Mouse (Mus musculus): ENCODE measurements at regions not wholly inside any gene's neighbourhood (a gene's known extent, or its start where the extent isn't known, plus 50 kb on each side); places are given as distances from the start of the nearest gene placed in this dataset.

DNA sequence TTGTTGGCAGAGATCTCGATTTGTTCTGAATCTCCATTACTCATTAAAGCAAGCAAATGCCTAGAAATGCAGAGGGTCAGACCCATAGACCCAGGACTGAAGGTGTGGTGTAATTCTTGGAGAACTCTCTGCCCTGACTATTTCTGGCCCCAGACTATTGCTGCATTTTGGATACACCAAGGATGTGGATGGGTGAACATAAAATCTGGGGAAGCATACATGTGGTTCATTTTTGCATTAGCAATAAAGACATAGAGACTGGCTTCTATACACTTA, 303.0 kb downstream of the Meis1 start:
- DNase-seq (ENCODE audit: low read depth, low spot score): no peak

DNA sequence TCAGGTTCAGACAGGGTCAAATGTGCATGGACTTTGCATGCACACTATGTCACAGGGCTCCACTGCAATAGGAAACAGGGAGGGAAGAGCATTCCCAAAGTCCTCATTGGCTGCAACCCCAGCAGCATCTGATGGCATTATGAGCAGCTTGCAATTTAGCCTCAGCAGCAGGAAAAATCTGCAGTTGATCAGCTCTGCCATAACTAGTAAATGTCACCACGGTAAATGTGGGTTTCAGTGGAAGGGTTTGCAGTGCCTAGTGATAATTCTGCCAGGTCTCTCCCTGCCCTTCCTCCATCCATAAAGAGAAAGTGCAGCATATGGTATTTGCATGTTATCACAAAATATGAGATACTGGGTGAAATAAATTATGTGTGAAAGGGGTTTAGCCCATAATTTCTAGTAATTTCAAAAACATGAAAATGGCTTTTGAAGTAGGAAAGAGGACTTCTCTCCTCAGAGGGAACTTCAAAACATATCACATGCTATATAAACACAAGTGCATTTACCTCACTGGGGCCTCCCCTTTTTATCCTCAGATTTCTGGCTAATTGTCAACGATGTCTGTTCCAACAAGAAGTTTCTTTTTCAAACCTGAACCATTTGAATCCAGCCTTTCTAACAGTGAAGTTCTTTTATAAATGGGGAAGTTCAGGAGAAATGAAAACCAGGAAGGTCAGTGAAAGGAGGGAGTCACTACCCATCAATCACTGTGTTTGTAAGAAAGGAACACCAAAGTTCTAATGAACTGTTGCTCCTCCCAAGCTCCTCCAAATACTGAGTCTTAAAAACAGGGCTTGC, 303.5 kb downstream of the Meis1 start:
- DNase-seq (ENCODE audit: low read depth, low spot score): peak; percentile 75

DNA sequence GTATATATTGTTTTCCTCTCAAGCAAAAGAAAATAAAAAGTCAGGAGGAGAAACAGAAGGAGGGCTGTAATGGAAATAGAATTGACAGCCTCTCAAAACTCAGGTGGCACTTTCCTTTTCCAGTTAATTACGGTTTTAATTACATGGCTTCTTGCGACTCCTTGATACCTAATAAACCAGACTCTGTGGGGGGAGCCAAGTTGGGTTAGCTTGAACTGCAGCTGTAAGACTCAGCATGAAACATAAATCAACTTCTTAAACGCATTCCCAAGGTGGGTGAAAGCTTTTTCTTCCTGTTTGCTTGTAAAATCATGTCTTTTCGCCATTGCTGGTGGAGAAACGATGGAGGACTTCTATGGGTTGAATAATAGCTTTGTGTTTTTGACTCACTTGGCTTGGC, 304.4 kb downstream of the Meis1 start:
- no peak for DNase-seq (ENCODE audit: low read depth, low spot score)

DNA sequence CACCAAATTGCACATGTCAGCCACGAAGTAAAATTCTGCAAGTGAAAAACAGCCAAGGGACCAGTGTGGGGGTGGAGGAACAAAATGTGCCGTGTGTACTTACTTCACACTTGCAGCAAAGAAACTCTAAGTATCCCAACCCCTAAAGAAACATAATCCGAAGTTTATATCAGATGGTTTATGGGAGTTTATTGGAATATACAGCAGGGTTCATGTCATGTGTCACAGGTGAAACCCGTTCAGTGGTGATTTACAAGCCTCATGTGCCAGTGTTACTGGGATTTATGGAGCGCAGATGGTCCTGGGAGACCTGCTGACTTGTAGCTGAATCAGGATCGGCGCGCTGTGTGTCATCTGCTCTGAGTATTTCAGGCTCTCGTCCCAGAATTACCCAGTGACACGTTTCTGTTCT, 306.1 kb downstream of the Meis1 start:
- DNase-seq (ENCODE audit: low read depth, low spot score): peak; percentile 98

DNA sequence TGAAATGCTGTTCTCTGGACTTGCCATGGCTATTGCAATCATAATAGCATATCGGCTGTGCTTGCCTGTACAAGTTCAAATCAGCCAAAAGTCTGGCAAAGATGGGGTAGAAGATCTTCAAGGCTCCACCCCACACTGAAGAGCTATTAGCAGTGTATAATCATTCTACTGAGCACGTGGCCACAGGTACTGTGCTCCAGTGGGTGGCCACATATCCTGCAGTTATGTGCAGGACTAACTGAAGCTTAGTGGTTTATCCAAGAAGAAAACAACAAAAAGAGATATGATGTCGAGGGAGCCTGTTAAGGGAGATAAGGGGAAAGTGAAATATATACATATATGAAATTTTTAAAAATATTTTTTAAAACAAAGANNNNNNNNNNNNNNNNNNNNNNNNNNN, 309.2 kb downstream of the Meis1 start:
- DNase-seq (ENCODE audit: low read depth, low spot score): no peak

DNA sequence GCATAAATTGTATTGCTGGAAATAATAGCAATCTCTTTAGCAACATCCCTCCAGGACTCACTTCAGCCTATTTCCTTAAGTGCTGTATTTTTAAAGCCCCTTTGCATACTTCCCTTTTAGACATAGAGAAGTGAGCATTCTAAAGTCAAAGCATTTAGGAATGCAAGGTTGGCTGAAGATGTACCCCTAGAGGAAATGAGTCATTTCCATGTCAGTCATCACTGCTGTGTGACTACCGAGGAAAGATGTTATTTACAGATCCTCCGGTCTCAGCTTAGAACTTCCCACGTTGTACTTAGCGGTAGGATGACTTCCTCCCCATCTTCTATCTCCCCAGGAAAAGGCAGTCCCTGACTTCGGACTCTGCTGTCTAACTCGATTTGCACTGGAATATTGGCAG, 337.2 kb downstream of the Meis1 start:
- peak; percentile 4 for DNase-seq (ENCODE audit: low read depth, low spot score)

DNA sequence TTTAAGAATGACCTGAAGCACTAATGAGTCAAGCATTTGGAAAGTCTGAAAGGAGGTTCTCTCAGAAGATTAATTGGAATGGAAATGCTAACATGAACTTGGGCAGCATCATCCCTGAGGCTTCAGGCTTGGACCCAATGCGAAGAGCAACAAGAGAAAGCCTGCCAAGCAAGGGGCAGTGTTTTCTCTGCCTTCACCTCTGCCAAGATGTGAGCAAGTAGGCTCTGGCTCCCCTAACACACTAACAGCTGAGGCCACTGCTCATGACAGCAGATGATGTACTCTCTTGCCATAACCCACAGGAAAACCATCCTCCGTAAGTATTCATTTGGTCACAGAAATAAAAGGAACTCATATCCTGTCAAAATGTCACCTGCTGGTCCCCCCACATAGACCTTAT, 341.9 kb downstream of the Meis1 start:
- no peak for DNase-seq (ENCODE audit: low read depth, low spot score)

DNA sequence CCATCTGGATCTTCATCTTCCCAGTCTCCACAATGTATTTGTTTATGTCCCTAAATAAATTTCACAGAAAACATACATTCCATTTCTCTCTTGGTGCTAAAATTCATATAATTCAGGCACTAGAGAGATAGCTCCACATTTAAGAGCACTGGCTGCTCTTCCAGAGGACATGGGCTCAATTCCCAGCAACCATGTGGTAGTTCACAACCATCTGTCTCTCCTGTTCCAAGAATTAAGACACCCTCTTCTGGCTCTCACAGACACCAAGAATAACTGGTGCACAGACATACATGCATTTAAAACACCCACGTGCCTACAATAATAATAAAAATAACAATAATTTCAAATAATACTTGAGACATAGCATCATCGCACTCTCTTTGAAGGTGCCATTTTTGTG, 347.8 kb downstream of the Meis1 start:
- peak; percentile 69 for DNase-seq (ENCODE audit: low read depth, low spot score)

DNA sequence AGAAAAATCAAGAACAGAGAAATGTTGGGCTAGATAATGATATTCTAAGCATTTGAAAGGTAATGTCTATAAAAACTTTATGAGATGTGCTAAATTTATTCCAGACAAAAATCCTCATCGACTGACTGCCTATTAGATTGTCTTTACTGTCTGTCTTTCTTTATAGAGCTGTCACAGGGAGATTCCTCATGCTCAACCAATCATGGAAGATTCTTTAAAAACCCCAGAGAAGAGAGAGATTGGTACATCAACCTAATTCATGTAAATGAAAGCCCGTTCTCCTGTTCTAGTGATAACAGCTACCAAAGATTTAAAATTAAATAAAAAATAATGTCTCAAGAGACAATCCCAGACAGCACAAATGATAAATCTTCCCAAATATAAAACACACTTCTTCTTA, 349.5 kb downstream of the Meis1 start:
- no peak for DNase-seq (ENCODE audit: low read depth, low spot score)

DNA sequence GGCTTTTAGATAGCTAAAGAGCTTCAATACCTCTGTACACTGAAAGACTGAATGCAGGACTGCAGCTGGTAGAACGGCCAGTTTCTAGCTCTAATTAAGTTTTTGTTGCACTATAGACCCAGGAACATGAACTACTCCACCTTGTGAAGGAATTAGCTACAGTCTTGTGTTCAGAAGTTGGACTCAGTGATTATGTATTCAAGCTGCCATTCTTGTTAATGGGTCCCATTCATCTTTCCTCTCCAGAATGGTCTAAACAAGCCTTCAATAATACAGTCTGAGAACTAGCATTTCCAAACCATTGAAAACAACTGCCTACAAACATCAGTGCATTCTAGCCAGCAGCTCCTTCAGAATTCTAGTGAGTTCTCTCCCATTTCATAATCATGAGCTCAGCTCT, 362.4 kb downstream of the Meis1 start:
- peak; percentile 2 for DNase-seq (ENCODE audit: low read depth, low spot score)

DNA sequence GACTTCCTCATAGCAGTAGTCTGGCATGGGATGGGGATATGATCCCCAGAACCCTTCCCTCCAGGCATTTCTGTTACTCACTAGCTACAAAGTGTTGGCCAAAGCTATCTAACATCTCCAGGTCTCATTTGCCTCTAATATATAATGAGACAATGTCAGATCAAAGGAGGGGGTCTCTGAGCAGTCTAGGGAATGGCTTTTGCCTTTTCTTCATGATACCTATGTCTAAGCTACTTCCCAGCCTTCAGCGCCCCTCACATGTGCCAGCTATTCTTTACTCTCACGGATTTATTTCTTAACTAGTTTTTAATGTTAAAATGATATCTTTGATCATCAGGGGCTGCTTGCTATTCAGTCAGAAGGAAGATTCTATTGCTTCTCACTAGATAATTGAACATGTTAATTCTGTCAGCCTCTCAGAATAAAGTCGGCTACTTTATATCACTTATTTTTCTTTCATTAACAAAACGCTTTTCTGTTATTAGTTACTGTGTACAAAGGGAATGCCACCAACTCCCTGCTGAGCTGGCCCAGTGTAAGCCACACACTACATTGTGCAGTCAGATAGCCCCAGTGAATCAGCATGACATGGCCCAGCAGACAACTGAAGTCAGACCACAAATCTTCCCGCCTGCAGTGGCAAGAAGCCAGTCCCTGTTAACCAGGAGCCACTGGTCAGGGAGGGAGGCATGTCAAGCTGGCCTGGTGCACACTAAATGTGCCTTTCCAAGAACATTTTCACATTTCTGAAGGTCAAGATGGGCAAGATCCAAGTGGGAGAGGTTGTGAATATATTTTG, 386.6 kb downstream of the Meis1 start:
- DNase-seq (ENCODE audit: low read depth, low spot score): no peak

DNA sequence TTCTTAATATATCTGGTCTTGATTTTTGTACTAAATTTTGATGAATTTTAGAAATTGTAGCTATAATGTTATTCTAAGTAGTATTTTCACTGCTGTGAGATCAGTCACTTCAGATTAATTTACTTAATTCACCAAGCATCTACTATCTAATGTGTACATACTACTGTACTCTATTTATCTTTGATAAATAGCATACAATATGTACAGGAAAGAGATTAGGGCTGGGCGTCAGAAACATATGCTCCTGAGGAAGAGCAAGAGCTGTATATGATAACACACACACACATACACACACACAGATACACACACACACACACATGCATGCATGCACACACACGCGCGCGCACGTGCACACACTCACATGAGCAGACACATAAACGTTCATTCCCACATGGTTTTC, 387.2 kb downstream of the Meis1 start:
- DNase-seq (ENCODE audit: low read depth, low spot score): no peak

DNA sequence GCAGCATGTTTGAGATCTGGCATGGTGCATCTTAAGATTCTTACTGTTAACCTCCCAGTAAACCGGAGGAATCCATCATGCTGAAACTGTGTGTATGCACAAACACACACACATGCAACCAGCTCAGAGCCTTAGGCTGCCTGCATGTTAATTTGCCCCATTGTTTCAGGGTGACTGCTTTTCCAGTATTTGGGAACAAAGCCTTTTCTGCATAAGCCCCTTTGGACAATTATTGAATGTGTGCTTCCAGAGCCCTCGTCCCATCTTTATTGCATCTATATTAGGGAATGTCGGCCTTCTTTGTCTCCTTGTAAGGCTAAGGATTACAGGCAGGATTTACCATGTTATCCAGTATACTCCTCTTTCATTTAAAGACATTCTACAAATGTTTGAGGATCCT, 397.0 kb downstream of the Meis1 start:
- DNase-seq (ENCODE audit: low read depth, low spot score): no peak

DNA sequence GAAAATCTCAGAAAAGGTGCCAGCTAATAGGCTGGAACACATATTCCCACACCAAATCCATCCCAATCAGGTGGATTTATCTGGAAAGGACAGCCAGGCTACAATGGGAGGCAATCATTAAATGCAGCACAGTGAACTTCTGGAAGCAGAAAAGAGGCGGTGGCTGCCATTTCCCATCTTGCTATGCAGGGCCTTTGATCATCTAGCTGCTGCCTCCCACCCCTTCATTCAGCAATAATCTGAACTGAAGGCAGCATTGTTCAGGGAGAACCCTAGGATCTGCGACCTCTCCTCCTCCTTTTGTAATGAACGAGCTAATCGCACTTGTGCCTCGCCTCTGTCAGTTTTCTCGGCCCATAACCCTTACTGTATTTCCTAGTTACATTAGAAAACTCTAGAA, 413.9 kb downstream of the Meis1 start:
- DNase-seq (ENCODE audit: low read depth, low spot score): no peak

DNA sequence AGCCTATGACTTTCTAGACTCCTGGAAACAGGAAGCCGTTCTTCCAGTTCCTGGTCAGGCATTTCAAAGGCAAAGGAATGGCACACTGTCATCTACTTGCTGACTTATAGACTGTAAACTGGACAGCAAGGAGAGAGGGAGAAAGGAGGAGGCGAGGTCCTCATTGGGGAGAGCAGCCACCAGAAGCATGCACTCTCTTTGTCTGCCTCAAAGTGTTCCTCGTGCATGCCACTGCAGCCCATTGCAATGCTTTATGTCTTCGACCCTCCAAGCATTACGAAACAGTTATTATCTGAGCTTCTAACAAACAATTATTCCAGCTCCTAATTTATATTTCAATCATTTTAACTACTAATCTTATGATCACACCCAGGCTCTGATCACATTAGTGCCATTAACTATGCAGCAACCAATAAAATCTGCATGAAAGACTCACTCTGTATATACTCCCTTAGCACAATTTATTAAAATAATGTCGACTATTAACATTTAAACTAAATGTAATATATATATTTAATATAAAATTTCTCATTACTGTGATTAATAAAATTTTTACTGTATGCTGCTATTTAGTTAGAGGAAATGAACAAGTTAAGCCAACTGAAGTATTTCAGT, 417.1 kb downstream of the Meis1 start:
- DNase-seq (ENCODE audit: low read depth, low spot score): no peak

DNA sequence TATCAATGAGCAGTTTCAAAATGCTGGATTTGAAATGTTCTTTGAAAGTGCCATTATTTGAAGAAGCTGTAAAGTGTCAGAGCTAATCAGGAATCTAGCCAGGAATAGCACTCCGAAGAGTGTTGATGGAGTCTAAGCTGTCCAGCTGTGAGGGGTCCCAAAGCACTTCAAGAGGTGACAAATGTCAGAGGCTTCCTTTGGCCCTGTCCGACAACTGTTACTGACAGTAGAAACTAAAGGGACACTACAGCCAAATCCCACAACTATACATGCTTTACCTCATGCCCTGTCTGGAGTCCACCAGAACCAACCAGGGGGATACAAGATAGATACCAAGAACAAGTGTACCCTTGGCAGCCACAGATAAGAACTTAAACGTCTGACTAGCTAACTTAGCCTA, 420.4 kb downstream of the Meis1 start:
- DNase-seq (ENCODE audit: low read depth, low spot score): no peak

DNA sequence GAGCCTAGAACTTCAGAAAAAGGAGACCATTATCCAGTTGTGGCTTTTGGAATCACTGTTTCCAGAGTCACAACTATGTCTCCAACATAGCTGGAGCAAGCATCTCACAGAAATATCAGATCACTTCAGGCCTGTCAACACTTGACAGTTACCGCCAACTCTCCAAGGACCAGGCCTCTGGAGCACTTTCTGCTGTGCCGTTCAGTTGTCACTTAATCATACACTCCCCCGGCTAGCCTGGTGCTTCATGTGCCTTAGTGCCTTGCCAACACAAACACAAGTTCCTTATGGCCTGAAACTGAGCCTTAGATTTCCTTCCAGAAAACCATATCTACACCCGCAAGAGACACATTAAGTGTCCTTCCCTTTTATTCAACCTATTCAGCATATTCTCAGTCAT, 421.8 kb downstream of the Meis1 start:
- DNase-seq (ENCODE audit: low read depth, low spot score): no peak

DNA sequence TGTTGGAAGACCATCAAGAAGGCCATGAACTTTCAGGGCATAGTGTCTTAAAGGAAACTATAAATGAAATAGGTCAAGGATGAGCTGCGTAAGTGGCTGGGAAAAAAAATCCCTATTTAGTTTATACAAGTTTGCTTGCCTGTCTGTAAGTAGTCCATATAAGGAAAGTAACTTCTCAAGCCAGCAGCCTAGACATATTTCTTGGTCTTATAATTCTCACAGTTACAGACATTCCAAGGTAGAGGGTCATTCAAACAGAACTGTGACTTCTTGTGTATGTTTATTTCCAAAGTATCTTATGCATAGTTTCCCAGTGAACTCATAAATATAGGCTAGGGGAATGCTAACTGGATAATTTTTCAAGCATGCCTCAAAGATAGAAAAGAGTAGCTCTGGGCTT, 428.3 kb downstream of the Meis1 start:
- no peak for DNase-seq (ENCODE audit: low read depth, low spot score)

DNA sequence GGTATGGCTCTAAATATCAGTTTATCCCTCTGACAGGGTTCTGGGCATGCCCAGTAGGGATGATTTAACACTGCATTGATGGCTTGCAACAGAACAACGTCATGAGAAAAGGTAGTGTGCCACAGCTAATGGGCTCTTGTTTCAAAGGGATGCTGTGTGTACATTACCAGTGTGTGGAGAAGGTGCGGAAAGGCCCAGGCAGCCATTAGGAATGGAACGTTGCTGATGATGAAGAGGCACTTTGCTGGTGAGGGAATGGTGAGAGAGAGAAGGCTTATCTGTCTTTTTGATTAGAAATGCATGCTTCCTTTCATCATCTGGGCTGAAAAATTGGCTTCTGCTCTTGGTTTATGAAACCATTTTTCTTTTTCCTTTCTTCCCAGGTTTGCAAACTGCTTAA, 432.3 kb downstream of the Meis1 start:
- DNase-seq (ENCODE audit: low read depth, low spot score): no peak

DNA sequence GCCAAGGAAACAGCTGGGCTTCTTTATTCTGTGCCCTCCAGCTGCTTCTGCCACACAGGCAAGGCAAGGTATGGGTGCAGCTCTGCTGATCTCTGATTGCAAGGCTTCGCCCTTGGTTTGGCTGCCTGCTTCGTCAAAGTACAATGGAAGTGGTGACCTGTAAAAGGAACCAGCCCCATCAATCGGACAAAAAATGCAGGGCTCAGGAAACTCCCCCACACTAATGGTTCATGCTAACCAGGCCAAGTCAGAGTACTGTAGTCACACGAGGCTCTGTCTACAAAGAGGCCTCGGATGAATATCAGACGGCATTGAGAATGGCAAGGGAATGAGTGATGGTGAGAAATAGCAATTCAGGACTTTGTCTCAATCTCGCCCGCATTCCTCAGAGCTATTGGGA, 433.8 kb downstream of the Meis1 start:
- no peak for DNase-seq (ENCODE audit: low read depth, low spot score)

DNA sequence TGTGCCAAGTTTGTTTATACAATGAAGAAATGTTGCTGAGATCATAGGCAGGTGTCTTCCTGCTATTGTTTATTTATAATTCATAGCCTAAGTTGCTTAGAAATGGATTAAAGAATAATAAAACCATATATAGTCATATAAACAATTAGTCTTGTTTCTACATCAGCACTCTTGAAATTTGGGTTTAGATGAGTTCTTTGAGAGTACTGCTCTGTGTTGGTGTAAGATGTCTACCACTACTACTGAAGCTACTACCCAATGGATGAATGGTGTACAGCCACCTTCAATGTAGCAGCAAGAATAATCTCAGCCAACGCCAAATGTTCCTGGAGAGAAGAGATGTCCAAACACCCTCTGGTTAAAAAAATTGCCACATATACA, 436.0 kb downstream of the Meis1 start:
- DNase-seq (ENCODE audit: low read depth, low spot score): no peak

DNA sequence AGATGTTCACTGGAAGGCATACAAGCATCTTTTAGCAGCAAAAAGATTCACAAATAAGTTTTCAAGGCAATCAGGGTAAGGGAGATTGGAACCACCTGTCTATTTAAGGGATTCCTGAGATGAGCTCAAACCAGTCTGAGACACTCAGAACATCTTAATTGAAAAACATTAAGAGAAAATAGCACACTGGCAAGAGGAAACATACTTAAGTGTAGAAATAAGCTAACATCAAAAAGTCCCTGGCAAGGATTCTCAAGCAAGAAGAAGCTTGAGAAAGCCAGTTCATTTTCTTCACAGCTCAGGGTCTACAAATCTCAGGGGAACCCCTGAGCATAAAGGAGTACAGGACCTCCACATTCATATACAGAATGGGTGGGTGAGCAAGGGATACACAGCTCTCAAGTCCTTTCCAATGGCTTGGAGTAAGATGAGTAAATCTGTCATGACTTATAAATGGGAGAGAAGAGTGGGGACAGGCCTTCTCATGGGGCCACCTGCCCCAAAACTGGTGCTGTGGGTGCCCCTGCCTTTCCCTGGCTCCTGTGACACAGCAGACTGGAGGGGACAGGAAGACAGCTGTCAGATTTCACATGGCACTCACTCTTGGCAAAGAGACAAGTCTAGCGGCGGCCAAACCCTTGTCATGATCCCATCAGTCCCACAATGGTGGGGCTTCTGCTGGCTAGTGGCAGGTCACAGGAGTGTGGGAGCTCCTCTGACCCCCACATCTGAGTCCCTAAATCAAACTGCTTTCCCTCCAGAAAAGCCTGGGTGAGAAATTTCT, 436.6 kb downstream of the Meis1 start:
- peak; percentile 57 for DNase-seq (ENCODE audit: low read depth, low spot score)
